Mouse (Mus musculus): ENCODE results near the gene Gm37240. TPM values are rescaled to one million over a fixed set of nuclear protein-coding genes. Genes with fewer than 3 reads are reported as not detected.
"Not testable (repeated sequence)": the region's sequence is repeated elsewhere in the genome, so short reads cannot be mapped to it uniquely, and the experiment has no call there.

Gm37240 gene
- polyA plus RNA-seq, 1 experiment from 2014 or later: 0.16 TPM

GRCm38 (mm10) chr3:84867434-84867975, 1019.8 kb downstream of the Gm37240 start:
- no peaks in the 10 kb centered on the region for H3K36me3 ChIP-seq
- no peaks in the 10 kb centered on the region for H3K27me3 ChIP-seq
- no peak overlapping the region for H3K4me3 ChIP-seq (replicated peaks)
- 97% methylated on average over 1 of the region's 1 CpGs for WGBS
- no peak overlapping the region for H3K27ac ChIP-seq
- no peak for ATAC-seq
- H3K9me3 ChIP-seq: no peaks in the 10 kb centered on the region
- peaks cover 3% of the 10 kb centered on the region; the same call in 1 of the 2 replicates for H3K4me1 ChIP-seq (replicated peaks)
- no peak overlapping the region for H3K4me2 ChIP-seq (replicated peaks)
- H3K9ac ChIP-seq (replicated peaks): no peak overlapping the region

DNA sequence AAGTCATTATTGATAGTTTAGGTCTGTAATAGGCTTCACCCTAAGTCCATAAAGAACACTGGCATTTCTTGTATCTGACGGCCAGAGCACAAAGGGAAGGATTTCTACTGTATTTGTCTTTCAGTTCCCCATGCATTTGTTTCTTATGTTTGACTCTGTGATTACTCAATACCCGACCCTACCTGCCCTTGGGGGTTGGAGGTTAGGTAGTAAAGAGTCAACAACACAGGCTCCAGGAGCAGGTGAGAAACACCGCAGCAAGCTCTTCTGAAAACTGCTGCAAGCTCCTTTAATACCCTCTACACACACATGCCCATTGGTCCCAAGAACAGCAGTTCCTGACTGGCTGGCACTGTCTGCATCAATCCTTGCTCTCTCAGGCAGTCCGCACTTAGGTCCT, 1020.5 kb downstream of the Gm37240 start:
- WGBS: 82% methylated on average over 4 of the region's 4 CpGs
- Histone ChIP-seq H3K9ac (replicated peaks) (no peak overlapping the region), H3K4me2 (replicated peaks) (no peak overlapping the region), H3K36me3 (no peaks in the 10 kb centered on the region), H3K4me1 (replicated peaks) (peaks cover 3% of the 10 kb centered on the region; the same call in 1 of the 2 replicates), H3K27me3 (no peaks in the 10 kb centered on the region), H3K9me3 (no peaks in the 10 kb centered on the region), H3K4me3 (replicated peaks) (no peak overlapping the region), H3K27ac (no peak overlapping the region)
- ATAC-seq: no peak

DNA sequence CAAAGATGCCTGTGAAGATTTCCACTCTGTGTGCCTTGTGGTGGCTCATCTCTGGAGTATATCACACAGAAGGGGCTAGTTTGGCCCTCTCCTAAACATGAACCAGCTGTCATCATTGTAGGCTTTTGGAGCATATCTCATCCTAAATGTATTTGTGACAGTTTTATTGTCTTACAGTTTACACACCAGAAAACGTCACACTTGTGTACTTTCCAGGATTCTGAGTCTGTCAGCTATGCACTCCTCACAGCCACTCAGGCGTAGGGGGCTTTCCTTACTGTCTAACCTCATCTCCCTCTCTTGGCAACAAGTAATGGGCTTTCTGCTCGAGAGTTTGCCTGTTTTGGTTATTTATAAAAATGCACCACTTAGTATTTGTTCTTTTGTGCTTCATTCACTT, 1021.6 kb downstream of the Gm37240 start:
- Histone ChIP-seq H3K9ac (replicated peaks) (no peak overlapping the region), H3K9me3 (no peaks in the 10 kb centered on the region), H3K36me3 (no peaks in the 10 kb centered on the region), H3K4me2 (replicated peaks) (no peak overlapping the region), H3K27ac (no peak overlapping the region), H3K4me3 (replicated peaks) (no peak overlapping the region), H3K4me1 (replicated peaks) (peaks cover 3% of the 10 kb centered on the region; the same call in 1 of the 2 replicates), H3K27me3 (no peaks in the 10 kb centered on the region)
- no peak for ATAC-seq
- 74% methylated on average over 3 of the region's 3 CpGs for WGBS

DNA sequence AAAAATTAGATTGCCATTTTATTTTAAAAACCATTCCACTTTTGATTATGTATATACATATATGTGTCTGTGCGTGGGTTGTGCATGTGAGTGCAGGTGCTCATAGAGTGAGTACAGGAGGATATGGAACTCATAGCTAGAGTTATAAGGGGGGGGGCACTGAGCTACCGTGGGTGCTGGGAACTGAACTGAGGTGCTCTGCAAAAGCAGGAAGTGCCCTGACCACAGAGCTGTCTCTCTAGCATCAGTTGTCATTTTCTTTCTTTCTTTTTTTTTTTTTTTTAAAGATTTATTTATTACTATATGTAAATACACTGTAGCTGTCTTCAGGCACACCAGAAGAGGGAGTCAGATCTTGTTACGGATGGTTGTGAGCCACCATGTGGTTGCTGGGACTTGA, 1025.5 kb downstream of the Gm37240 start:
- 97% methylated on average over 3 of the region's 3 CpGs for WGBS

GRCm38 (mm10) chr3:84860669-84861068, 1026.6 kb downstream of the Gm37240 start:
- no peak for ATAC-seq
- no peak overlapping the region for H3K9ac ChIP-seq (replicated peaks)
- no peak overlapping the region for H3K4me2 ChIP-seq (replicated peaks)
- no peak overlapping the region for H3K27ac ChIP-seq
- no peaks in the 10 kb centered on the region for H3K36me3 ChIP-seq
- no peaks in the 10 kb centered on the region for H3K4me1 ChIP-seq (replicated peaks)
- 88% methylated on average over 1 of the region's 1 CpGs for WGBS
- no peaks in the 10 kb centered on the region for H3K27me3 ChIP-seq
- H3K9me3 ChIP-seq: no peaks in the 10 kb centered on the region
- H3K4me3 ChIP-seq (replicated peaks): no peak overlapping the region

More for the DNA sequence above, 1025.5 kb downstream of the Gm37240 start:
- not testable (repeated sequence) for H3K27me3 ChIP-seq; ATAC-seq; H3K4me1 ChIP-seq (replicated peaks); H3K27ac ChIP-seq; H3K9ac ChIP-seq (replicated peaks); H3K4me3 ChIP-seq (replicated peaks); H3K9me3 ChIP-seq; H3K36me3 ChIP-seq; H3K4me2 ChIP-seq (replicated peaks)

DNA sequence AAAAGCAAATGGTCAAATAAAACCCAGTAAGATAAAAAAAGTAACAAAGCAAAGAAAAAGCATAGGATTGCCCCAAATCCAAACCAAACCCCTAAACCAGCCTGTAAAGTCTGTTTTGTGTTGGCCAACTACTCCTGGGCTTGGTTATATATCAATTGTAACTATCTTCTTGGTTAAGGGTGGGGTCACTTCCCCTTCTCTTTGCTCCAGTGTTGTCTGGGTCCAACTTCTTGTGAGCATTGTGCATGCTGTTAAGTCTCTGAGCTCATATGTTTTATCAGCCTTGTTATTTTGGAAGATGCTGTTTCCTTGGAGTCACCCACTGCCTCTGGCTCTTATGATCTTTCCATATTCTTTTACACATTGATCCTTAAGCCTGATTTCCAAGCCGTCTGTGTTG, 1032.9 kb downstream of the Gm37240 start:
- 84% methylated on average over 1 of the region's 1 CpGs for WGBS
- no peaks in the 10 kb centered on the region for H3K4me1 ChIP-seq (replicated peaks)
- no peaks in the 10 kb centered on the region for H3K27me3 ChIP-seq
- H3K4me2 ChIP-seq (replicated peaks): no peak overlapping the region
- H3K4me3 ChIP-seq (replicated peaks): no peak overlapping the region
- H3K9ac ChIP-seq (replicated peaks): no peak overlapping the region
- no peaks in the 10 kb centered on the region for H3K9me3 ChIP-seq
- ATAC-seq: no peak
- no peak overlapping the region for H3K27ac ChIP-seq
- no peaks in the 10 kb centered on the region for H3K36me3 ChIP-seq

DNA sequence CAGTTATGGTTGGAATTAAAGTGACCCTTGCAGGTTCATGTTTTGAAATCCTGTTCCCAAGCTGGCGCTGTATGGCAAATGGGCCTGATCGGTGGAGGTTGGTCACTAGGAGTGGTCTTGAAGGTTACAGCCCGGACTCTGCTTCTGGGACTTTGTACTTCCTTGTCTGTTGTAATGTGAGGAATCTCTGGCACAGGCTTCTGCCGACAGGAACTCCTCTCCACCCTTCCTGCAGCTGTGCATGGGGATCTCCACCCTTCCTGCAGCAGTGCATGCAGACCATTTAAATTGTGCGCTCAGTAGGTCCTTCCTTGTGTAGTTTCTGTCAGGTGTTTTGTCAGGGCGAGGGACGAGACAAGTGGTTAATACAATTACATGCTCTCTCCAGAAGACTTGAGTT, 1034.4 kb downstream of the Gm37240 start:
- Histone ChIP-seq H3K4me3 (replicated peaks) (no peak overlapping the region), H3K27me3 (no peaks in the 10 kb centered on the region), H3K4me1 (replicated peaks) (no peaks in the 10 kb centered on the region), H3K27ac (no peak overlapping the region), H3K9me3 (no peaks in the 10 kb centered on the region), H3K9ac (replicated peaks) (no peak overlapping the region), H3K36me3 (no peaks in the 10 kb centered on the region), H3K4me2 (replicated peaks) (no peak overlapping the region)
- 88% methylated on average over 7 of the region's 7 CpGs for WGBS
- no peak for ATAC-seq

DNA sequence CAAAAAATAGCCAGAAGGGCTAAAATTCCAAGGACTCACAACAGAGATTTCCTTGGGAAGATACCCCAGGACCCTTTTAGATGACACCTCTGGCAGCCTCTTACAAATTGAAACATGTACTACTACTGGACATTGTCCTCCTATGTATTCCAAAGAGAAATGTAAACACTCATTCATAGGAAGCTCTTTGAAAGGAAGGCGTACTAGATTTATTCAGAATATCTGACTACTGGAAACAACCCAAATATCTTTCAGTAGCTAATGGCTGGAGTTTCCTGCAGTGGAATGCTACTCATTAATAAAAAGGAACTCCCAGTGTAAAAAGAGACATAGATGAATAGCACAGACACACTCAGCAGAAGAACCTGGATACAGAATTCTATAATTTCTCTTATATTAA, 1035.5 kb downstream of the Gm37240 start:
- Histone ChIP-seq H3K4me3 (replicated peaks) (no peak overlapping the region), H3K36me3 (no peaks in the 10 kb centered on the region), H3K27me3 (no peaks in the 10 kb centered on the region), H3K27ac (no peak overlapping the region), H3K9me3 (no peaks in the 10 kb centered on the region), H3K9ac (replicated peaks) (no peak overlapping the region), H3K4me2 (replicated peaks) (no peak overlapping the region), H3K4me1 (replicated peaks) (no peaks in the 10 kb centered on the region)
- ATAC-seq: no peak
- WGBS: 77% methylated on average over 1 of the region's 1 CpGs

DNA sequence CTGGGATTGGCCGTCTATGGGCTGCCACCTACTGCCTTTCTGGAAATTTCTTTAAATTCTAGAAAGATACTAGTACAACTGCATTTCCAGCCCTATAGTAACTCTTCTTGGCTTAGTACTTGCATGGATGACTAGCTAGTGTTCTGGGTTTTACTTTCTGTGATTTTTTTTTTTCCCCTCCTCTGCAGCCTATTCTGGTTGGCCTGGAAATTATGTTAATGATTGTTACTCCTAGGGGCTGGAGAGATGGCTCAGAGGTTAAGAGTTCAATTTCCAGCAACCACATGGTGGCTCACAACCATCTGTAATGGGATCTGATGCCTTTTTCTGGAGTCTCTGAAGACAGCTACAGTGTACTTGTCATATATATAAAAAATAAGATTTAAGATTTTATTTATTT, 1036.9 kb downstream of the Gm37240 start:
- no peaks in the 10 kb centered on the region for H3K9me3 ChIP-seq
- no peaks in the 10 kb centered on the region for H3K27me3 ChIP-seq
- WGBS: 96% methylated on average over 1 of the region's 1 CpGs
- no peak for ATAC-seq
- no peak overlapping the region for H3K4me2 ChIP-seq (replicated peaks)
- no peak overlapping the region for H3K27ac ChIP-seq
- no peaks in the 10 kb centered on the region for H3K36me3 ChIP-seq
- no peaks in the 10 kb centered on the region for H3K4me1 ChIP-seq (replicated peaks)
- no peak overlapping the region for H3K9ac ChIP-seq (replicated peaks)
- no peak overlapping the region for H3K4me3 ChIP-seq (replicated peaks)

- Histone ChIP-seq H3K27me3 (no peaks in the 10 kb centered on the region), H3K36me3 (no peaks in the 10 kb centered on the region), H3K27ac (no peak overlapping the region), H3K9ac (replicated peaks) (no peak overlapping the region), H3K9me3 (no peaks in the 10 kb centered on the region), H3K4me3 (replicated peaks) (no peak overlapping the region), H3K4me2 (replicated peaks) (no peak overlapping the region), H3K4me1 (replicated peaks) (no peaks in the 10 kb centered on the region)
- ATAC-seq: no peak
- 89% methylated on average over 4 of the region's 4 CpGs for WGBS
These were observed 1038.5 kb downstream of the Gm37240 start for GRCm38 (mm10) chr3:84848798-84849197.

DNA sequence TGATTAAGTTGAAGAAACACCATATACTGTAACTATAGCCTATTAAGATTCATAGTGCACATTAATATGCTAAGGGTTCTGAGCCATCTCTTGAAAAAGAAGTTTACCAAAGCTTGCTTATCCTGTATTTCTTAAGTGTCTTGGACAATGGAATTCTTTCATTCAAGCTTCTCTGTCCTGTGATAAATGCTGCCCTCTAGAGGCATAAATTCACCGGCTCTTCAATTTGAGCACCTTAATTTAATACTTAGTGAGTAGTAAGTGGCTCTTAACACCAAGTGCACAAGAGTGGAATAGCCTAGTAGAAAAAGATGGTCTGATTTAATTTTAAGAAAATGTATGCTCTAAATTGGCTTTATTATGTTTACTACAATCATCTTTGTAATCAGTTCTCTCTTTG, 1043.7 kb downstream of the Gm37240 start:
- no peak for ATAC-seq
- Histone ChIP-seq H3K9ac (replicated peaks) (no peak overlapping the region), H3K4me1 (replicated peaks) (no peaks in the 10 kb centered on the region), H3K9me3 (no peaks in the 10 kb centered on the region), H3K27me3 (no peaks in the 10 kb centered on the region), H3K27ac (no peak overlapping the region), H3K4me3 (replicated peaks) (no peak overlapping the region), H3K4me2 (replicated peaks) (no peak overlapping the region), H3K36me3 (no peaks in the 10 kb centered on the region)
- WGBS: 26% methylated on average over 1 of the region's 1 CpGs

- WGBS: 92% methylated on average over 2 of the region's 2 CpGs
- no peak overlapping the region for H3K9ac ChIP-seq (replicated peaks)
These were observed 1044.5 kb downstream of the Gm37240 start for GRCm38 (mm10) chr3:84842793-84843192.

GRCm38 (mm10) chr3:84841271-84841670, 1046.0 kb downstream of the Gm37240 start:
- Histone ChIP-seq H3K4me2 (replicated peaks) (no peak overlapping the region), H3K4me3 (replicated peaks) (no peak overlapping the region), H3K27me3 (no peaks in the 10 kb centered on the region), H3K4me1 (replicated peaks) (no peaks in the 10 kb centered on the region), H3K9me3 (no peaks in the 10 kb centered on the region), H3K9ac (replicated peaks) (no peak overlapping the region), H3K36me3 (no peaks in the 10 kb centered on the region), H3K27ac (no peak overlapping the region)
- no peak for ATAC-seq
- WGBS: 88% methylated on average over 4 of the region's 4 CpGs

More at GRCm38 (mm10) chr3:84842793-84843192, 1044.5 kb downstream of the Gm37240 start:
- no peak overlapping the region for H3K27ac ChIP-seq
- no peak for ATAC-seq
- no peaks in the 10 kb centered on the region for H3K9me3 ChIP-seq
- H3K4me2 ChIP-seq (replicated peaks): no peak overlapping the region
- no peaks in the 10 kb centered on the region for H3K27me3 ChIP-seq
- no peaks in the 10 kb centered on the region for H3K36me3 ChIP-seq
- no peaks in the 10 kb centered on the region for H3K4me1 ChIP-seq (replicated peaks)
- H3K4me3 ChIP-seq (replicated peaks): no peak overlapping the region

Data from midbrain, embryonic 13.5 days (tissue).